Mouse (Mus musculus): ENCODE data around the gene Cacnb2. TPM values are rescaled to one million over a fixed set of nuclear protein-coding genes. Genes with fewer than 3 reads are reported as not detected.
A peak's percentile ranks its signal among the peaks of the same experiment; 100 is the strongest.

The Cacnb2 gene
- polyA plus RNA-seq (2016; fragmentation: Nextera tagmentation; extraction: Ambion mirVana): 2.3 and 3.4 TPM in 2 replicates

- Histone ChIP-seq H3K36me3 (no peaks in the 10 kb centered on the region), H3K27me3 (peaks cover 4% of the 10 kb centered on the region; the same call in 1 of the 2 replicates), H3K9ac (peak within 1 kb of the TSS; percentile 61), H3K27ac (peak within 1 kb of the TSS; percentile 65; the same call in 1 of the 2 replicates), H3K9me3 (no peaks in the 10 kb centered on the region), H3K4me1 (peaks cover 4% of the 10 kb centered on the region; the same call in 1 of the 2 replicates), H3K4me3 (peak within 1 kb of the TSS; percentile 61), H3K4me2 (replicated peaks) (peak within 1 kb of the TSS; percentile 91)
- 61% methylated on average over 3 of the region's 3 CpGs for WGBS
- ATAC-seq (ENCODE audit: insufficient number of reproducible peaks, insufficient read depth, low FRiP score, low TSS enrichment): no peak
Observed at GRCm38 (mm10) chr2:14602788-14603187, at the start of gene Cacnb2. Gene Cacnb2 (plus strand): TSS chr2:14603088.

GRCm38 (mm10) chr2:14568020-14568419 lies 34.9 kb upstream of the Cacnb2 start:
- Histone ChIP-seq H3K27ac (no peak overlapping the region), H3K36me3 (no peaks in the 10 kb centered on the region), H3K4me1 (no peaks in the 10 kb centered on the region), H3K4me2 (replicated peaks) (no peak overlapping the region), H3K4me3 (no peak overlapping the region), H3K9ac (no peak overlapping the region), H3K9me3 (no peaks in the 10 kb centered on the region), H3K27me3 (no peaks in the 10 kb centered on the region)
- ATAC-seq (ENCODE audit: insufficient number of reproducible peaks, insufficient read depth, low FRiP score, low TSS enrichment): no peak
- WGBS: 22% methylated on average over 2 of the region's 2 CpGs

- no peaks in the 10 kb centered on the region for H3K4me1 ChIP-seq
- H3K9ac ChIP-seq: no peak overlapping the region
- no peak overlapping the region for H3K4me2 ChIP-seq (replicated peaks)
- H3K27me3 ChIP-seq: no peaks in the 10 kb centered on the region
- H3K27ac ChIP-seq: no peak overlapping the region
- no peaks in the 10 kb centered on the region for H3K36me3 ChIP-seq
- no peaks in the 10 kb centered on the region for H3K9me3 ChIP-seq
- no peak overlapping the region for H3K4me3 ChIP-seq
- no peak for ATAC-seq (ENCODE audit: insufficient number of reproducible peaks, insufficient read depth, low FRiP score, low TSS enrichment)
Observed at GRCm38 (mm10) chr2:14571300-14571699, 31.6 kb upstream of the Cacnb2 start.

- 81% methylated on average over 4 of the region's 4 CpGs for WGBS
- no peak for ATAC-seq (ENCODE audit: insufficient number of reproducible peaks, insufficient read depth, low FRiP score, low TSS enrichment)
- H3K27ac ChIP-seq: no peak overlapping the region
- H3K4me1 ChIP-seq: no peaks in the 10 kb centered on the region
- no peak overlapping the region for H3K9ac ChIP-seq
- H3K4me2 ChIP-seq (replicated peaks): no peak overlapping the region
- no peaks in the 10 kb centered on the region for H3K27me3 ChIP-seq
- H3K9me3 ChIP-seq: no peaks in the 10 kb centered on the region
- H3K4me3 ChIP-seq: no peak overlapping the region
- no peaks in the 10 kb centered on the region for H3K36me3 ChIP-seq
Observed at GRCm38 (mm10) chr2:14589541-14589940, 13.3 kb upstream of the Cacnb2 start.

GRCm38 (mm10) chr2:14597909-14598563 lies 4.9 kb upstream of the Cacnb2 start:
- H3K36me3 ChIP-seq: no peaks in the 10 kb centered on the region
- no peaks in the 10 kb centered on the region for H3K4me1 ChIP-seq
- H3K4me2 ChIP-seq (replicated peaks): no peak overlapping the region
- no peak overlapping the region for H3K4me3 ChIP-seq
- no peaks in the 10 kb centered on the region for H3K9me3 ChIP-seq
- H3K27ac ChIP-seq: no peak overlapping the region
- ATAC-seq (ENCODE audit: insufficient number of reproducible peaks, insufficient read depth, low FRiP score, low TSS enrichment): no peak
- H3K9ac ChIP-seq: no peak overlapping the region
- peaks cover 4% of the 10 kb centered on the region; the same call in 1 of the 2 replicates for H3K27me3 ChIP-seq

GRCm38 (mm10) chr2:14603784-14604781 lies 1.2 kb downstream of the Cacnb2 start:
- H3K4me3 ChIP-seq: peak overlapping the region; percentile 61

GRCm38 (mm10) chr2:14604791-14605190 lies 1.9 kb downstream of the Cacnb2 start:
- WGBS: under 1% methylated on average over 22 of the region's 22 CpGs
- Histone ChIP-seq H3K4me2 (replicated peaks) (peak overlapping the region; percentile 91), H3K36me3 (no peaks in the 10 kb centered on the region), H3K27me3 (peaks cover 4% of the 10 kb centered on the region; the same call in 1 of the 2 replicates), H3K9ac (peak overlapping the region; percentile 61), H3K9me3 (no peaks in the 10 kb centered on the region), H3K4me1 (peaks cover 7% of the 10 kb centered on the region; the same call in 1 of the 2 replicates), H3K4me3 (peak overlapping the region; percentile 61), H3K27ac (0 out of 2 replicates have a peak overlapping the region, but pooled peaks have one; percentile 65)
- peak; percentile 57; the same call in 1 of the 2 replicates for ATAC-seq (ENCODE audit: insufficient number of reproducible peaks, insufficient read depth, low FRiP score, low TSS enrichment)

More at GRCm38 (mm10) chr2:14603784-14604781, 1.2 kb downstream of the Cacnb2 start:
- Histone ChIP-seq H3K9me3 (no peaks in the 10 kb centered on the region), H3K27ac (peak overlapping the region; percentile 65), H3K4me2 (replicated peaks) (peak overlapping the region; percentile 91), H3K36me3 (no peaks in the 10 kb centered on the region), H3K9ac (peak overlapping the region; percentile 61), H3K27me3 (peaks cover 4% of the 10 kb centered on the region; the same call in 1 of the 2 replicates), H3K4me1 (peaks cover 7% of the 10 kb centered on the region; the same call in 1 of the 2 replicates)
- WGBS: under 1% methylated on average over 79 of the region's 83 CpGs
- ATAC-seq (ENCODE audit: insufficient number of reproducible peaks, insufficient read depth, low FRiP score, low TSS enrichment): peak; percentile 89

- Histone ChIP-seq H3K36me3 (no peaks in the 10 kb centered on the region), H3K4me1 (peaks cover 7% of the 10 kb centered on the region; the same call in 1 of the 2 replicates), H3K4me2 (replicated peaks) (peak overlapping the region; percentile 91), H3K9me3 (no peaks in the 10 kb centered on the region), H3K27me3 (peaks cover 4% of the 10 kb centered on the region; the same call in 1 of the 2 replicates), H3K4me3 (peak overlapping the region; percentile 61), H3K9ac (peak overlapping the region; percentile 61), H3K27ac (no peak overlapping the region)
- ATAC-seq (ENCODE audit: insufficient number of reproducible peaks, insufficient read depth, low FRiP score, low TSS enrichment): no peak
- WGBS: 8% methylated on average over 7 of the region's 7 CpGs
Observed at GRCm38 (mm10) chr2:14605207-14605606, 2.3 kb downstream of the Cacnb2 start.

GRCm38 (mm10) chr2:14608606-14609005 lies 5.7 kb downstream of the Cacnb2 start:
- 59% methylated on average over 4 of the region's 4 CpGs for WGBS
- no peak for ATAC-seq (ENCODE audit: insufficient number of reproducible peaks, insufficient read depth, low FRiP score, low TSS enrichment)
- H3K27ac ChIP-seq: no peak overlapping the region

GRCm38 (mm10) chr2:14612705-14613104 lies 9.8 kb downstream of the Cacnb2 start:
- WGBS: 69% methylated on average over 4 of the region's 4 CpGs
- H3K27ac ChIP-seq: no peak overlapping the region
- H3K9ac ChIP-seq: no peak overlapping the region
- 0 out of 2 replicates have a peak, but pooled peaks cover 4% of the 10 kb centered on the region for H3K4me1 ChIP-seq
- no peak for ATAC-seq (ENCODE audit: insufficient number of reproducible peaks, insufficient read depth, low FRiP score, low TSS enrichment)
- H3K4me3 ChIP-seq: no peak overlapping the region
- no peaks in the 10 kb centered on the region for H3K9me3 ChIP-seq
- H3K36me3 ChIP-seq: no peaks in the 10 kb centered on the region
- no peaks in the 10 kb centered on the region for H3K27me3 ChIP-seq
- H3K4me2 ChIP-seq (replicated peaks): no peak overlapping the region

More at GRCm38 (mm10) chr2:14608606-14609005, 5.7 kb downstream of the Cacnb2 start:
- Histone ChIP-seq H3K4me2 (replicated peaks) (no peak overlapping the region), H3K27me3 (no peaks in the 10 kb centered on the region), H3K4me3 (no peak overlapping the region), H3K4me1 (peaks cover 4% of the 10 kb centered on the region; the same call in 1 of the 2 replicates), H3K9ac (no peak overlapping the region), H3K9me3 (no peaks in the 10 kb centered on the region), H3K36me3 (no peaks in the 10 kb centered on the region)

GRCm38 (mm10) chr2:14616361-14616760 lies 13.5 kb downstream of the Cacnb2 start:
- no peak overlapping the region for H3K27ac ChIP-seq

More at GRCm38 (mm10) chr2:14616361-14616760, 13.5 kb downstream of the Cacnb2 start:
- no peaks in the 10 kb centered on the region for H3K27me3 ChIP-seq
- no peak overlapping the region for H3K9ac ChIP-seq
- no peaks in the 10 kb centered on the region for H3K36me3 ChIP-seq
- H3K4me1 ChIP-seq: no peaks in the 10 kb centered on the region
- H3K4me3 ChIP-seq: no peak overlapping the region
- 86% methylated on average over 3 of the region's 3 CpGs for WGBS
- no peaks in the 10 kb centered on the region for H3K9me3 ChIP-seq
- no peak overlapping the region for H3K4me2 ChIP-seq (replicated peaks)
- no peak for ATAC-seq (ENCODE audit: insufficient number of reproducible peaks, insufficient read depth, low FRiP score, low TSS enrichment)

Data from embryonic facial prominence, embryonic 12.5 days (tissue).